Mouse (Mus musculus): ENCODE results near the gene Rpap3. TPM values are rescaled to one million over a fixed set of nuclear protein-coding genes. Genes with fewer than 3 reads are reported as not detected.

The Rpap3 gene
- total and polyA plus RNA-seq, 3 experiments: 84.4 to 98.4 (median 85.7) TPM

GRCm38 (mm10) chr15:97665770-97666456, 39.7 kb downstream of the Rpap3 start (continued):
- TF ChIP-seq MEF2A (IDR thresholded peaks at IDR 0.05; ENCODE audit: extremely low read depth, insufficient replicate concordance, low read depth, low read length, poor library complexity, severe bottlenecking) (no peak), E2F4 (IDR thresholded peaks at IDR 0.05; ENCODE audit: borderline replicate concordance, low read depth, low read length) (no peak), TBP (IDR thresholded peaks at IDR 0.05; ENCODE audit: low read depth, low read length) (no peak), ZKSCAN1 (IDR thresholded peaks at IDR 0.05; ENCODE audit: low read depth, low read length) (peak; percentile 60; the same call in 1 of the 2 replicates), UBTF (IDR thresholded peaks at IDR 0.05; ENCODE audit: borderline replicate concordance, insufficient read depth, low read depth, low read length) (no peak), RCOR1 (IDR thresholded peaks at IDR 0.05; ENCODE audit: low read depth, low read length) (no peak), MXI1 (IDR thresholded peaks at IDR 0.05; ENCODE audit: low read depth, low read length) (peak; percentile 83), ZMIZ1 (IDR thresholded peaks at IDR 0.05; ENCODE audit: low read depth, low read length) (peak; percentile 51; the same call in 1 of the 2 replicates), EP300 (IDR thresholded peaks at IDR 0.05; ENCODE audit: low read depth in 1 of 2, low read length in 2 of 2) (peak; percentile 29 to 34; a peak in 1 of 4 replicates), RAD21 (IDR thresholded peaks at IDR 0.05; ENCODE audit: low read depth, low read length) (no peak), ELF1 (IDR thresholded peaks at IDR 0.05; ENCODE audit: low read depth, low read length) (peak; percentile 60; the same call in 1 of the 2 replicates), CHD2 (IDR thresholded peaks at IDR 0.05; ENCODE audit: low read length) (no peak), JUND (IDR thresholded peaks at IDR 0.05; ENCODE audit: low read depth, low read length) (0 out of 2 replicates have a peak, but pooled peaks have one; percentile 51), NELFE (IDR thresholded peaks at IDR 0.05; ENCODE audit: low read depth, low read length) (peak; percentile 71), GABPA (IDR thresholded peaks at IDR 0.05; ENCODE audit: low read depth, low read length) (no peak), SIN3A (IDR thresholded peaks at IDR 0.05; ENCODE audit: low read length) (peak; percentile 79), MAX (IDR thresholded peaks at IDR 0.05; ENCODE audit: low read length) (peak; percentile 52)

GRCm38 (mm10) chr15:97664981-97665668, 40.5 kb downstream of the Rpap3 start:
- DNase-seq (ENCODE audit: low read depth, low spot score): peak; percentile 94
- Histone ChIP-seq H3K4me1 (ENCODE audit: control insufficient read depth in 1 of 2, insufficient read depth in 2 of 2, low read length in 2 of 2) (peaks cover 3 to 12% of the 10 kb centered on the region in 2 experiments; a peak in 3 of 4 replicates), H3K27me3 (ENCODE audit: control insufficient read depth in 1 of 2, insufficient read depth in 2 of 2, low read length in 2 of 2) (peaks cover 0 to 3% of the 10 kb centered on the region in 2 experiments; a peak in 1 of 4 replicates), H3K9me3 (replicated peaks; ENCODE audit: insufficient read depth, low read length) (no peaks in the 10 kb centered on the region), H3K79me2 (ENCODE audit: control insufficient read depth, insufficient read depth, low read length, poor library complexity) (no peaks in the 10 kb centered on the region; the same call in 1 of the 2 replicates), H3K36me3 (ENCODE audit: control insufficient read depth in 1 of 2, insufficient read depth in 2 of 2, low read length in 2 of 2) (peaks cover 0 to 11% of the 10 kb centered on the region in 2 experiments; a peak in 2 of 4 replicates), H3K27ac (ENCODE audit: control insufficient read depth, low read depth, low read length) (no peak overlapping the region; the same call in 1 of the 2 replicates), H3K4me3 (ENCODE audit: control insufficient read depth in 1 of 2, insufficient read depth in 1 of 2, low read depth in 2 of 2, low read length in 2 of 2) (peak overlapping the region; percentile 73 to 87), H3K9ac (ENCODE audit: control insufficient read depth, low read depth, low read length, poor library complexity, severe bottlenecking) (no peak overlapping the region)
- TF ChIP-seq MEF2A (IDR thresholded peaks at IDR 0.05; ENCODE audit: extremely low read depth, insufficient replicate concordance, low read depth, low read length, poor library complexity, severe bottlenecking): no peak
- 0 out of 2 replicates have a peak, but pooled peaks have one; percentile 1 for TF ChIP-seq GATA1 (IDR thresholded peaks at IDR 0.05; ENCODE audit: low read depth, low read length)
- 0 out of 2 replicates have a peak, but pooled peaks have one; percentile 45 for TF ChIP-seq MYC (IDR thresholded peaks at IDR 0.05; ENCODE audit: low read depth, low read length)
- no peak for TF ChIP-seq EP300 (IDR thresholded peaks at IDR 0.05; ENCODE audit: low read depth in 1 of 2, low read length in 2 of 2)
- TF ChIP-seq CHD1 (IDR thresholded peaks at IDR 0.05; ENCODE audit: low read depth, low read length): no peak
- TF ChIP-seq SIN3A (IDR thresholded peaks at IDR 0.05; ENCODE audit: low read length): peak; percentile 18; the same call in 1 of the 2 replicates
- no peak for TF ChIP-seq RCOR1 (IDR thresholded peaks at IDR 0.05; ENCODE audit: low read depth, low read length)
- no peak for TF ChIP-seq JUND (IDR thresholded peaks at IDR 0.05; ENCODE audit: low read depth, low read length)
- peak; percentile 93 to 99 (median 98) for TF ChIP-seq CTCF (IDR thresholded peaks at IDR 0.05 in 2 of 3, conservative IDR thresholded peaks at IDR 0.05 in 1 of 3; ENCODE audit: control insufficient read depth in 1 of 3, insufficient read depth in 1 of 3, low read depth in 2 of 3, low read length in 3 of 3, poor library complexity in 1 of 3, severe bottlenecking in 1 of 3)
- no peak for TF ChIP-seq POLR2A (IDR thresholded peaks at IDR 0.05; ENCODE audit: control insufficient read depth in 1 of 2, insufficient read depth in 1 of 2, low read depth in 1 of 2, low read length in 2 of 2, poor library complexity in 1 of 2)
- TF ChIP-seq HCFC1 (IDR thresholded peaks at IDR 0.05; ENCODE audit: low read depth, low read length): no peak
- peak; percentile 69 for TF ChIP-seq SMC3 (IDR thresholded peaks at IDR 0.05; ENCODE audit: low read depth, low read length)
- no peak for TF ChIP-seq TCF12 (IDR thresholded peaks at IDR 0.05; ENCODE audit: low read depth, low read length)
- no peak for TF ChIP-seq CHD2 (IDR thresholded peaks at IDR 0.05; ENCODE audit: low read length)
- TF ChIP-seq MXI1 (IDR thresholded peaks at IDR 0.05; ENCODE audit: low read depth, low read length): no peak
- TF ChIP-seq NELFE (IDR thresholded peaks at IDR 0.05; ENCODE audit: low read depth, low read length): no peak
- TF ChIP-seq ZKSCAN1 (IDR thresholded peaks at IDR 0.05; ENCODE audit: low read depth, low read length): no peak
- TF ChIP-seq BHLHE40 (IDR thresholded peaks at IDR 0.05; ENCODE audit: borderline replicate concordance, low read depth, low read length): no peak
- no peak for TF ChIP-seq USF2 (IDR thresholded peaks at IDR 0.05; ENCODE audit: borderline replicate concordance in 1 of 2, insufficient read depth in 1 of 2, low read depth in 1 of 2, low read length in 2 of 2)
- TF ChIP-seq MAX (IDR thresholded peaks at IDR 0.05; ENCODE audit: low read length): no peak
- no peak for TF ChIP-seq ELF1 (IDR thresholded peaks at IDR 0.05; ENCODE audit: low read depth, low read length)
- TF ChIP-seq GABPA (IDR thresholded peaks at IDR 0.05; ENCODE audit: low read depth, low read length): no peak
- TF ChIP-seq TAL1 (IDR thresholded peaks at IDR 0.05; ENCODE audit: low read length): no peak
- TF ChIP-seq ZC3H11A (IDR thresholded peaks at IDR 0.05; ENCODE audit: low read depth, low read length): 0 out of 2 replicates have a peak, but pooled peaks have one; percentile 1
